Mouse (Mus musculus) kidney, adult 11 months (tissue): ENCODE data around the gene Tas2r120.
"Not testable (repeated sequence)": the region's sequence is repeated elsewhere in the genome, so short reads cannot be mapped to it uniquely, and the experiment has no call there.

Experiments
- DNase-seq: peaks from one replicate; pipeline ENCODE4 v3.0.0; 2022

The Tas2r120 gene

DNA sequence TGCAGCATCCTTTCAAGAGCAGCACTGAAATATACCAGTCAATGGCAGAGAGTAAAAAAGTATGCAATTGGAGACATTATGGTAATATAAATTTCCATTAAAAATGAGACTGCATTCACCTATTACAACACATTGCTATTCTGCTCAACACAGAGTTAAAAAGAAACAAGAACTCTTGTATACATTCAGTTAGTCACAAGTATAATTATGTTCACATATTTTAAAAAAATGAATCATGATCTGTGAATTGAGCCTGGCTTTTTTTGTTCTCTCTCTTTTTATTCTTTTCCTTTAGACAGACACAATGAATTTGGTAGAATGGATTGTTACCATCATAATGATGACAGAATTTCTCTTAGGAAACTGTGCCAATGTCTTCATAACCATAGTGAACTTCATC lies at the start of gene Tas2r120:
Gene Tas2r120, plus strand, starts transcription at position 301 of the 400 bp plus-strand sequence.
- DNase-seq, result no peak

DNA sequence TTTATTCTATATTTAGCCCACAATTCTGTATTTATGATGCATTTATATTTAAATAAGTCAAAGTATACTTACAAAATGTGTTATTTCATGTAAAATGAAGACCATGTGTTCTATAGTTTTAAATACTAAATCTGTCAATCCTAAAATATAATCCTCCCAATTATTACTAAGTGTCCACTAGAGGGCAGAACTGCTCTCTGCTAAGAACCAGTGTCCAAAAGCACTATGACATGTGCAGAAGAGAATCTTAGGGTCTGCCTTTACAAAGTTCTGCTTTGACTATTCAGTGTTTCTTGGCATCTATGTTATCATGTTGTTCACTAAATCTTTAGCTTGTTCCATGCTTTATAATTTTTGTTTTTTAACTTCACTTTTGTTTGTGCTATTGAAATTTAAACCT lies 7.4 kb upstream of the Tas2r120 start:
- no peak for DNase-seq

DNA sequence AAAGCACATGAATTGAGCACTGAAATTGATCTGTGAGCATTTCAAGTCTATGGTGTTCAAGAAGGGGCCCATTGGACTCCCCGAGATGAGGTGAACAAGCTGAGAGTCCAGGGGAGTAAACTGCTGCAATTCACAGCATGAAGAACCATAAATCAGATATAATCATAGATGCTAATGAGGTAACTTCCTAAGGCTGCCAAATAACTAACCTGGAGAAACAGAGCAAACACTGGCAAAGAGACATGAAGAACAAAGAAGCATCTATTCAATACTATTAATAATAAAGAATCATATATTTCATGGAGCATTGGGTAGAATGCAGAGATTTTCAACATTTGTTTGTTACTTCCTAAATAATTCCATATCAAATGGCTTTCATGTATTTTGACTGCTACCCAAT lies 5.3 kb upstream of the Tas2r120 start, which contains the start of gene A630073D07Rik:
Gene A630073D07Rik, minus strand, starts transcription at position 101 of the 400 bp plus-strand sequence.
- DNase-seq, result no peak

DNA sequence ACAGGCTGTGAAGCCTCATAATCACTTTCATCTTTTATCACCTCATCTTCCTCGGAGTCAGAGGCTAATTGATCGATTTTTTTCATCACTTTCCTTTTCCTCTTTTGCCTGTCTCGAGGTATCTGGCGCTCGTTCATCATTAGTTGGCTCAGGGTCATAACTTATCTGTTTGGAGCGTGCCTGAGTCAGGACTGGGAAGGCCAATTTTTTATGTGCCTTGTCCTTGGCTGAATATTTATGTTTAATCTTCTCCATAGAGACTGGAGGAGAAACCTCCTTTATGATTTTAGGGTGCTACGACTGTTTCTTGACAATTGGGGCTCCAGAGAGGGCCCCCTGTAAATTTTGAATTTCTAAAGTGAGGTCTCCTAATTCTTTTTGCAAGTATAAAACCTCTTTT lies 34.8 kb downstream of the Tas2r120 start:
- not testable (repeated sequence) for DNase-seq

DNA sequence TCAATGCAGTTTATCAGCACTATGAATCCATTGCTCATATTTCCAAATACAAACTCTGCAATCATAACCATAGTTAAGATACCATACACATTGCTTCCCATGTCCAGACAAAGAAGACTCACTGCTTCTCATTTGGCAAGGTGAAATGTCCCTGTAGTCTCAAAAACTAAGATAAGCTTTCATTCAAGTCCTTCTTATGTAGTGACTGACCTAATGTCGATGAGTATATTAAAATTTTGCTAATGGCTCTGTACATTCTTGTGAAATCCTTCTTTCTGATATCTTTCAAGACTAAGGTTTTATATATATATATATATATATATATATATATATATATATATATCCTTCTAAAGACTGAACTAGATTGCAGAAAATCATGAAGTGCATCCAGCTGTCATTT lies 44.2 kb downstream of the Tas2r120 start, which contains the start of gene Tas2r121:
Gene Tas2r121, minus strand, starts transcription at position 101 of the 400 bp plus-strand sequence.
- no peak for DNase-seq
